Mouse (Mus musculus): ENCODE data around the gene Srcin1. TPM values are rescaled to one million over a fixed set of nuclear protein-coding genes. Genes with fewer than 3 reads are reported as not detected.

Gene Srcin1
- 1 to 10 TPM; 1.1 to 2.5 (median 1.6) TPM for total RNA-seq (2022)

DNA sequence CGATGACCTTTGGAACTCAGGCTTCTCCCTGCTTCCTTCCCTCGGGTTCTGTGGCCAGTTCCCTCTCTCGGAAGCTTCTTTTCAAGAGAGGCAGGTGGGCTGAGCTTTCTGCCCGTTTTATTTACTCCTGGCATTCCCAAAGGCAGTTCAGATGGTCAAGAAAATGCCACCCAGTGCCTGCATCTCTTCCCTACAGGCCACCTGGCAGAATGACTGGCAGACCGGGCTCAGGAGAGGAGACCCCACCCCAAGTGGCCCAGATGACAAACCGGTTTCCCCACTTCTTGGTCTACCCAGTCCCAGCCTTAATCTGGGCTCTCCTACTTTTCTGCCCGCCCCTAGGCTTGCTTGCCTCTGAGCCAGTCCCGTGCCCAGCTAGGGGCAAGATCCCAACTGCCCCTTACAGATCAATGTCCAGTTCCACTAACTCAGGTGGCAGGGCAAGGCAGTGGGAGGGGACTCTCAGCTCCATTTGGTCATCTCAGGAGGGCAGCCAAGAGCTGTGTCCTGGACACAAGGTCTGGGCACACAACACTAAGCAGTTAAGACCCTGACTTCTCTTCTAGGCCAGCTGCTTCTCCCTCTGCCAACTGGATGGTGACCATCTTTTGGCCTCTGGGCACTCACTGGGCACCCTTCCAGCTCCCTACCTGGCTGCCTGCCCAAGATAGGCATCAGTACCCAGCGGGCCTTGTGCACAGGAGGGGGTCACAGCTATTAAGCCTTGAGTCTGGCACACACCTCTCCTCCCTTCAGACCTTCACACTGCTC is at the start of gene Srcin1:
Srcin1 (minus strand) TSS at position 51 of the 771 bp plus-strand sequence.
- peak; percentile 36 to 51 for DNase-seq (ENCODE audit: low spot score in 2 of 2)

- no peak for DNase-seq (ENCODE audit: low spot score in 2 of 2)
Measured at GRCm38 (mm10) chr11:97625551-97625950, 49.6 kb upstream of the Srcin1 start.

DNA sequence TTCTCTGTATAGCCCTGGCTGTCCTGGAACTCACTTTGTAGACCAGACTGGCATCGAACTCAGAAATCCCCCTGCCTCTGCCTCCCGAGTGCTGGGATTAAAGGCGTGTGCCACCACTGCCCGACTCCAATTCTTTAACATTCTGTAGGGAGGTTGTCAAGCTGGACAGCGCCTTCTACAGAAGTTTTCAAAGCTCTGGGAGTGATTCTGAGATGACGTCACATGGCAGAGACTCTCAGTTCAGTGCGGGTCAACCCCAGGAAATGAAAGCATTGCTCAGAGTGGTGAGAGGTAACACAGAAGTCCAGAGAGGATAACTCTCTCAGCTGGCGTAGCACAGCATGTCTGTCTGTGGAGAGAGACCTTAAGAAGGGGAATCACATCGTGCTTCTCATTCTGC is 47.2 kb upstream of the Srcin1 start:
- DNase-seq (ENCODE audit: low spot score in 2 of 2): no peak

DNA sequence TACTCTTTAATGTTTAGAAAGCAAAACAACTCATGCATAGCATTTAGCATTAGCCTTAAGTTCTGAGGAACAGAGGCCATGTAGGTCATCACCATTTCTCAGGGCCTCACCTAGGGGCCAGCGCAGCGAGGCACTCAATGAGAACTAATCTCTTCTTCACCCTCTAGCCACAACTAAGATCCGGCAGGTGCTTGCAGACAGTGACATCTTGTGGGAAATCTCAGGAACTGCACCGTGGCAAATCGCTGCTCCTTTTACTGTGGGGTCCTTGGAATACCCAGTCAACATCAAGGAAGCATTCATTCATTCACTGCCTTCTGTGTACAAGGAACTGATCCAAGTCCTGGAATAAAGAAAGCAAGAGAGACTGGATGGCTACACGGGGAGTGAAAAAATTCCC is 46.5 kb upstream of the Srcin1 start:
- peak in 1 of 2 experiments; percentile 29 for DNase-seq (ENCODE audit: low spot score in 2 of 2)

DNA sequence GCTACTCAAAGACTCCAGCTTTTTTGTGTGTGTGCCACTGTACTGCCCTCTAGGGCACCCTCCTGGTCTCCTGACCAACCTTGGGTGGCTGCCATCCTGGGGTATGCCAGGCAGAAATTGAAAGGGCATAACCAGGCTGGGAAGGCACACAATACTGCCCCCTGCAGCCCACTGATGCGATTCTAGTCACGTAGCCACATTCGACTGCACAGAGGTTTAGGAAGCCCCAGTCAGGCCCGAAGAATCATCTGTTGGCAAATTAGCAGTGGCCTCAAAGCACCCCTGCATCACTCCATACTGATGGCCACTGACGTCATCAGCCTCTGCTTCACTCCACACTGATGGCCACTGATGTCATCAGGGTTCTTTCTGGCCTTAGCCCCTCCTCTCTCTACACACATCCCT is 43.4 kb upstream of the Srcin1 start:
- peak in 1 of 2 experiments; percentile 33 for DNase-seq (ENCODE audit: low spot score in 2 of 2)

GRCm38 (mm10) chr11:97618368-97618767 is 42.4 kb upstream of the Srcin1 start:
- DNase-seq (ENCODE audit: low spot score in 2 of 2): no peak

DNA sequence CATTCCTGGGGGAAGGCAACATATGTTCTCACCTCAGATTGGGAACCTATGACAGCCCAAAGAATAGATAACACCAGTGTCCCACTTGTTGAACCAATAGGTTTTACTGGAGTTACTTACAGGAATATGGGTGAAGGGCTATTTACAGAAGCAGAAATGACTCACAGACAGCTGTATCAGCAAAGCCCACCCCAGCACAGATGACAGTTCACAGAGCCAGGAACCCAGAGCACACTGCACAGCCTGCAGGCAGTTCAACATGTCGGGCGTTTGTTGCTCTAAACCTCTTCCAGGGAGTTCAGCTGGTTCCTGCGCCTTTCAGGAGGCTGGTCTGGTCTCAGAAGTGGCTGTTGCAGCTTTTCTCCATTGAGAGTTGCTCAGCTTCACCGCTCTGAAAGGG is 39.3 kb upstream of the Srcin1 start:
- DNase-seq (ENCODE audit: low spot score in 2 of 2): no peak

- no peak for DNase-seq (ENCODE audit: low spot score in 2 of 2)
Measured at GRCm38 (mm10) chr11:97611076-97611475, 35.1 kb upstream of the Srcin1 start.

DNA sequence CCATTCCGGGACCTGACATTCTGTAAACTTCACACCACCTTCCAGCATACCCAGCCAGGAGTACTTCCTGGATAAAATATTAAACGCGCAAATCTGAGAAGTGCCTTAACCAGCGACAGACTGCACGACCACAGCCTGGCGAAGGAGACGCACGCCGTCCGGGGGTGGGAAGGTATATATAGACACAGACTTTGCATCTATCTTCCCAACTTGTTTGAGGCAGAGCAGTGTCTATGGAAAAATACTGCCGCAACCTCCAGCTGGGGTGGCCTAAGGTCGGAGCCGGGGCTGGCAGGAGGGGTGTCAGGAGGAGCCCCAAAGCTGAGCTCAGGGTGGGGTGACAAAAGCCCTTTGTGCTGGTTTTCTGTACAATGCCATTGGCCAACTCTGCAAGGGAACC is 33.8 kb upstream of the Srcin1 start:
- DNase-seq (ENCODE audit: low spot score in 2 of 2): no peak

DNA sequence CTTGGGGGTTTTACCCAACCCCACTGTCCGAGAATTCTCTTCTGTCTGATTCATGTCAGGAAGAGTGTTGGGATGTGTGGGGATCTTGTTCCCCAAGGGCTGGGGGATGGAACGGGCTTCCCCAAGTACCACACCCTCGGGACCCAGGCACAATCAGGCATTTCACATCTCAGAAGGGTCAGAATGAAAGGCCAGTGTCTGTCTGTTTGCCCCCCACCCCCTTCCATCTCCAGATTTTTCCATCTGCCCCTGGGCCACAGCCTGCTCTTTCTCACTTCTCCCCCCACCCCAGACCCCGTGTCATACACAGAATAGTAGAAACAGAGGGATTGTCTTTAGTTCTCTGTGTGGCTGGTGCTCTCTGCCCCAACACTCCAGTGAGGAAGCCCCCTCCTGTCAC is 32.9 kb upstream of the Srcin1 start:
- no peak for DNase-seq (ENCODE audit: low spot score in 2 of 2)

GRCm38 (mm10) chr11:97607056-97607725 is 31.2 kb upstream of the Srcin1 start:
- no peak for DNase-seq (ENCODE audit: low spot score in 2 of 2)

DNA sequence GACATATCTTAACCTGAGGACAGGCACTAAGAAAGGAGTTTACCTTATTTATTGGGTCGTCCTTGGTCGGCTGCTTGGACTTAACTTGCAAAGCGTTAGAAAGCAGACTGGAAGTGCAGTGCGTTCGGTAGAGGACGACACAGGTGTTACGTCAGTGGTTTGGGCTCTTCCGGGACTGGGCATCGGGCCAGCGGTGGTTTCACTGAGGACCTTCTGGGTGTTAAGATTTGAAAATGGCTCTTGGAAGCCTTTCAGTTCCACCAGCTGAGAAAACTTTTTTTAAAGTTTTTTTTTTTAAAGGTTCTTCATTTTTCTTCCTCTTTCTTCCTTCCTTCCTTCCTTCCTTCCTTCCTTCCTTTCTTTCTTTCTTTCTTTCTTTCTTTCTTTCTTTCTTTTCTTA is 27.9 kb upstream of the Srcin1 start:
- no peak for DNase-seq (ENCODE audit: low spot score in 2 of 2)

DNA sequence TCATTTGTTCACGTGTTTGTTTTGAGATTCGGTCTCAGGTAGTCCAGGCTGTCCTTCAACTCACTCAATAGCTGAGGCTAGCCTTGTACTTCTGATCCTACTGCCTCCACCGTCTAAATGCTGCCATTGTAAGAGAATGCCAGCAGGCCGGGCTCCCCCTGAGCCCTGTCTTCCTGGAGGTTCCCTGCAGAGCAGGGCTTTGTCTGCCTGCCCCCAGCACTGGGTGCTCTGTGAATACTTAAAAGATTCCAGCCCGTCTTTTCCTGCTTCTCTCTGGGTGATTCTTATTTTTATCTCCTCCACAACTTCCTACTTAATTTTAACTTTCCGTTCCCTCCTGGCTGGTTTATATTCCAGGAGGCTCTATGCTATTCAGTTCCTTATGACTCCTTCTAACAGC is 26.2 kb upstream of the Srcin1 start:
- no peak for DNase-seq (ENCODE audit: low spot score in 2 of 2)

GRCm38 (mm10) chr11:97599104-97599503 is 23.1 kb upstream of the Srcin1 start:
- DNase-seq (ENCODE audit: low spot score in 2 of 2): no peak

- DNase-seq (ENCODE audit: low spot score in 2 of 2): no peak
Measured at GRCm38 (mm10) chr11:97597945-97598691, 22.1 kb upstream of the Srcin1 start.

GRCm38 (mm10) chr11:97594136-97594535 is 18.1 kb upstream of the Srcin1 start:
- no peak for DNase-seq (ENCODE audit: low spot score in 2 of 2)

GRCm38 (mm10) chr11:97591910-97592309 is 15.9 kb upstream of the Srcin1 start:
- DNase-seq (ENCODE audit: low spot score in 2 of 2): no peak

- DNase-seq (ENCODE audit: low spot score in 2 of 2): no peak
Measured at GRCm38 (mm10) chr11:97590227-97590960, 14.4 kb upstream of the Srcin1 start.

GRCm38 (mm10) chr11:97589216-97589615 is 13.2 kb upstream of the Srcin1 start:
- DNase-seq (ENCODE audit: low spot score in 2 of 2): no peak

DNA sequence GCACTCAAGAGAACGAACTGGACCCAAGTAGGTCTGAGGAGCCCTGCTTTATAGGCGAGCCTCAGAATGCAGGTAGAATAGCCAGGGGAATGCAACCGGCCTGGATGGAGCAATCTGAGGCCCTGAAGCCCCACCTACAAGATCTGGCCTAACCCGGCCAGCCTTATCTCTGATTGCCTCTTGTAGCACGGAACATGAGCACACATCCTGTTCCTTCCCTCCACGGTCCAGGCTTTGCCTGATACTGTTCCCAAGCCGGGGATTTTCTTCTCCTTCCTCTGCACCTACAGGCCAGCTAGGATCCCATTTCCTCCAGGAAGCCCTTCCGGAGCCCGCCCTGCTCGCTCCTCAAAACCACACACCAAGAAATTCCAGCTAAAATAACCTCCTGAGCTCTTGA is 9.9 kb upstream of the Srcin1 start:
- DNase-seq (ENCODE audit: low spot score in 2 of 2): no peak

DNA sequence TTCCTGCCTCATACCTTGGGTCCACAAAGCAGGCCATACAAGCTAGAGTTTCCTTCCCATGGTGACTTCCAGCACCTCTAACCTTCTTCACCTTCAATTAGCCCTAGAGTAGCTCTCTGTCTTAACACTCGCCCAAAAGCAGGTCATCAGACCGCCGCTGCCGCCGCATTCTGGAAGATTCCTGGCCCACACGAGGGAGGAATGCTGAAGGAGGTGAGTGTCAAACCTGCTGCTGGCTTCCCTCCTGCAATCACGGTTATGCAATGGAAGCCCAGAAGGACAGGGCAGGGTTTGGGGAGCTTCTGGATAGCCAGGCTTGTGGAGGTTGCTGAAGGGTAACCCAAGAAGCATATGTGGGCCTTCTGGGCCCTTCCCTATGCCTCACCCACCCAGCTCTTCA is 8.5 kb upstream of the Srcin1 start:
- DNase-seq (ENCODE audit: low spot score in 2 of 2): no peak
